Mouse (Mus musculus) embryonic facial prominence, embryonic 13.5 days (tissue): ENCODE measurements around the gene Znhit3. TPM values are rescaled to one million over a fixed set of nuclear protein-coding genes. Genes with fewer than 3 reads are reported as not detected.

Source experiments
- ATAC-seq: fragments of 200-750 bp; cut with Nextera tagmentation; 2 replicates; pipeline ENCODE4 v1.8.0; 2017; ENCODE audit warnings: low read depth; ENCODE audit not compliant: insufficient number of reproducible peaks, insufficient read depth, low FRiP score, low TSS enrichment
- H3K27ac ChIP-seq: fragments of 300-500 bp; sonication (generic); 2 replicates; pipeline ENCODE4 v1.5.1; 2015; ENCODE audit warnings: moderate library complexity, mild to moderate bottlenecking, inconsistent platforms
- H3K27me3 ChIP-seq: fragments of 300-500 bp; sonication (generic); 2 replicates; pipeline ENCODE4 v1.6.1; 2015; ENCODE audit warnings: mild to moderate bottlenecking, inconsistent platforms
- H3K36me3 ChIP-seq: fragments of 300-500 bp; sonication (generic); 2 replicates; pipeline ENCODE4 v1.6.1; 2015; ENCODE audit warnings: mild to moderate bottlenecking, inconsistent platforms
- H3K4me1 ChIP-seq: fragments of 300-500 bp; sonication (generic); 2 replicates; pipeline ENCODE4 v1.6.1; 2015; ENCODE audit warnings: inconsistent platforms
- H3K4me2 ChIP-seq: fragments of 300-500 bp; sonication (generic); 2 replicates; pipeline ENCODE4 v1.6.1; 2015; ENCODE audit warnings: moderate library complexity, mild to moderate bottlenecking, inconsistent platforms
- H3K4me3 ChIP-seq: fragments of 300-500 bp; sonication (generic); 2 replicates; pipeline ENCODE4 v1.5.1; 2015; ENCODE audit warnings: mild to moderate bottlenecking, inconsistent platforms
- H3K9ac ChIP-seq: fragments of 300-500 bp; sonication (generic); 2 replicates; pipeline ENCODE4 v1.6.1; 2015; ENCODE audit warnings: mild to moderate bottlenecking, inconsistent platforms
- H3K9me3 ChIP-seq: fragments of 300-500 bp; sonication (generic); 2 replicates; pipeline ENCODE4 v1.6.1; 2016; ENCODE audit warnings: inconsistent platforms
- WGBS: fragments of 180-500 bp; shearing (Covaris S2); methylation state at CpG from one replicate; pipeline ENCODE4 v1.1.7; 2015; ENCODE audit warnings: mixed read lengths; 5-methylcytosine and 5-hydroxymethylcytosine counted together
- polyA plus RNA-seq: library from polyadenylated mRNA; unstranded; fragments of >200 nt; fragmentation: Nextera tagmentation; extraction: Ambion mirVana; gene quantifications from 2 replicates; pipeline ENCODE4 v1.2.1, GENCODE M21; 2015

Gene Znhit3
- polyA plus RNA-seq, 1 experiment from 2014 or later: 69.0 TPM

GRCm38 (mm10) chr11:84956400-84956799 is 40.2 kb upstream of the Znhit3 start:
- Histone ChIP-seq H3K4me1 (peaks cover 11% of the 10 kb centered on the region), H3K9ac (no peak overlapping the region), H3K27me3 (peaks cover 60% of the 10 kb centered on the region), H3K9me3 (no peaks in the 10 kb centered on the region), H3K36me3 (no peaks in the 10 kb centered on the region), H3K4me2 (no peak overlapping the region), H3K4me3 (no peak overlapping the region), H3K27ac (no peak overlapping the region)
- 32% methylated on average over 5 of the region's 5 CpGs for WGBS
- no peak for ATAC-seq

- Histone ChIP-seq H3K36me3 (no peaks in the 10 kb centered on the region), H3K27ac (no peak overlapping the region), H3K4me1 (peaks cover 2% of the 10 kb centered on the region), H3K4me2 (no peak overlapping the region), H3K9me3 (no peaks in the 10 kb centered on the region), H3K9ac (no peak overlapping the region), H3K27me3 (peaks cover 27% of the 10 kb centered on the region), H3K4me3 (no peak overlapping the region)
- WGBS: 50% methylated on average over 2 of the region's 2 CpGs
- no peak for ATAC-seq
Measured at GRCm38 (mm10) chr11:84952611-84953010, 36.4 kb upstream of the Znhit3 start.

GRCm38 (mm10) chr11:84948526-84948925 is 32.4 kb upstream of the Znhit3 start:
- H3K27me3 ChIP-seq: peaks cover 24% of the 10 kb centered on the region
- H3K4me1 ChIP-seq: 0 out of 2 replicates have a peak, but pooled peaks cover 7% of the 10 kb centered on the region
- H3K4me3 ChIP-seq: no peak overlapping the region
- ATAC-seq: no peak
- no peaks in the 10 kb centered on the region for H3K36me3 ChIP-seq
- WGBS: 50% methylated on average over 3 of the region's 3 CpGs
- H3K4me2 ChIP-seq: no peak overlapping the region
- no peaks in the 10 kb centered on the region for H3K9me3 ChIP-seq
- no peak overlapping the region for H3K9ac ChIP-seq
- no peak overlapping the region for H3K27ac ChIP-seq

GRCm38 (mm10) chr11:84948114-84948513 is 31.9 kb upstream of the Znhit3 start:
- Histone ChIP-seq H3K4me1 (0 out of 2 replicates have a peak, but pooled peaks cover 8% of the 10 kb centered on the region), H3K9ac (no peak overlapping the region), H3K9me3 (no peaks in the 10 kb centered on the region), H3K4me3 (no peak overlapping the region), H3K27me3 (peaks cover 25% of the 10 kb centered on the region), H3K36me3 (no peaks in the 10 kb centered on the region), H3K4me2 (no peak overlapping the region), H3K27ac (no peak overlapping the region)
- no peak for ATAC-seq
- WGBS: 40% methylated on average over 3 of the region's 3 CpGs

GRCm38 (mm10) chr11:84947206-84947605 is 31.0 kb upstream of the Znhit3 start:
- H3K4me3 ChIP-seq: no peak overlapping the region
- 0 out of 2 replicates have a peak, but pooled peaks cover 8% of the 10 kb centered on the region for H3K4me1 ChIP-seq
- H3K36me3 ChIP-seq: no peaks in the 10 kb centered on the region
- no peak overlapping the region for H3K27ac ChIP-seq
- peaks cover 30% of the 10 kb centered on the region for H3K27me3 ChIP-seq
- no peak overlapping the region for H3K4me2 ChIP-seq
- no peak for ATAC-seq
- 82% methylated on average over 6 of the region's 6 CpGs for WGBS
- H3K9me3 ChIP-seq: no peaks in the 10 kb centered on the region
- no peak overlapping the region for H3K9ac ChIP-seq

GRCm38 (mm10) chr11:84945841-84946240 is 29.7 kb upstream of the Znhit3 start:
- Histone ChIP-seq H3K27me3 (peaks cover 30% of the 10 kb centered on the region), H3K36me3 (no peaks in the 10 kb centered on the region), H3K4me3 (no peak overlapping the region), H3K4me1 (0 out of 2 replicates have a peak, but pooled peaks cover 8% of the 10 kb centered on the region), H3K9ac (no peak overlapping the region), H3K27ac (no peak overlapping the region), H3K4me2 (no peak overlapping the region), H3K9me3 (no peaks in the 10 kb centered on the region)
- no peak for ATAC-seq
- 54% methylated on average over 3 of the region's 3 CpGs for WGBS

- Histone ChIP-seq H3K9ac (no peak overlapping the region), H3K4me3 (no peak overlapping the region), H3K4me2 (no peak overlapping the region), H3K9me3 (no peaks in the 10 kb centered on the region), H3K27me3 (peaks cover 30% of the 10 kb centered on the region), H3K4me1 (0 out of 2 replicates have a peak, but pooled peaks cover 8% of the 10 kb centered on the region), H3K27ac (no peak overlapping the region), H3K36me3 (no peaks in the 10 kb centered on the region)
- 1% methylated on average over 12 of the region's 12 CpGs for WGBS
- no peak for ATAC-seq
Measured at GRCm38 (mm10) chr11:84944639-84945435, 28.7 kb upstream of the Znhit3 start.

GRCm38 (mm10) chr11:84943948-84944347 is 27.8 kb upstream of the Znhit3 start:
- no peaks in the 10 kb centered on the region for H3K36me3 ChIP-seq
- 0% methylated on average over 15 of the region's 15 CpGs for WGBS
- no peak overlapping the region for H3K27ac ChIP-seq
- H3K9me3 ChIP-seq: no peaks in the 10 kb centered on the region
- H3K4me3 ChIP-seq: peak overlapping the region; percentile 24
- H3K4me2 ChIP-seq: peak overlapping the region; percentile 49
- 0 out of 2 replicates have a peak, but pooled peaks cover 8% of the 10 kb centered on the region for H3K4me1 ChIP-seq
- ATAC-seq: no peak
- H3K27me3 ChIP-seq: peaks cover 30% of the 10 kb centered on the region
- H3K9ac ChIP-seq: no peak overlapping the region

GRCm38 (mm10) chr11:84940140-84940539 is 24.0 kb upstream of the Znhit3 start:
- ATAC-seq: no peak
- no peak overlapping the region for H3K9ac ChIP-seq
- 74% methylated on average over 10 of the region's 10 CpGs for whole genome bisulfite sequencing
- H3K4me3 ChIP-seq: no peak overlapping the region
- no peak overlapping the region for H3K27ac ChIP-seq
- no peaks in the 10 kb centered on the region for H3K36me3 ChIP-seq
- no peak overlapping the region for H3K4me2 ChIP-seq
- H3K9me3 ChIP-seq: no peaks in the 10 kb centered on the region
- H3K4me1 ChIP-seq: 0 out of 2 replicates have a peak, but pooled peaks cover 8% of the 10 kb centered on the region
- H3K27me3 ChIP-seq: peaks cover 23% of the 10 kb centered on the region

GRCm38 (mm10) chr11:84939508-84940053 is 23.4 kb upstream of the Znhit3 start:
- ATAC-seq: no peak
- no peaks in the 10 kb centered on the region for H3K36me3 ChIP-seq
- 60% methylated on average over 8 of the region's 8 CpGs for WGBS
- no peak overlapping the region for H3K4me3 ChIP-seq
- no peak overlapping the region for H3K27ac ChIP-seq
- H3K9me3 ChIP-seq: no peaks in the 10 kb centered on the region
- peaks cover 18% of the 10 kb centered on the region for H3K27me3 ChIP-seq
- 0 out of 2 replicates have a peak, but pooled peaks cover 8% of the 10 kb centered on the region for H3K4me1 ChIP-seq
- no peak overlapping the region for H3K9ac ChIP-seq
- H3K4me2 ChIP-seq: no peak overlapping the region

GRCm38 (mm10) chr11:84932261-84932660 is 16.1 kb upstream of the Znhit3 start:
- H3K36me3 ChIP-seq: no peaks in the 10 kb centered on the region
- H3K4me3 ChIP-seq: no peak overlapping the region
- no peak for ATAC-seq
- H3K27ac ChIP-seq: no peak overlapping the region
- H3K4me2 ChIP-seq: no peak overlapping the region
- H3K27me3 ChIP-seq: no peaks in the 10 kb centered on the region
- H3K9me3 ChIP-seq: no peaks in the 10 kb centered on the region
- no peaks in the 10 kb centered on the region for H3K4me1 ChIP-seq
- H3K9ac ChIP-seq: no peak overlapping the region
- whole genome bisulfite sequencing: 14% methylated on average over 6 of the region's 6 CpGs

GRCm38 (mm10) chr11:84920981-84921380 is 4.8 kb upstream of the Znhit3 start:
- H3K4me2 ChIP-seq: no peak overlapping the region
- peaks cover 11% of the 10 kb centered on the region; the same call in 1 of the 2 replicates for H3K4me1 ChIP-seq
- H3K27ac ChIP-seq: no peak overlapping the region
- no peak overlapping the region for H3K4me3 ChIP-seq
- H3K9ac ChIP-seq: no peak overlapping the region
- no peaks in the 10 kb centered on the region for H3K9me3 ChIP-seq
- ATAC-seq: no peak
- WGBS: 80% methylated on average over 8 of the region's 8 CpGs
- no peaks in the 10 kb centered on the region for H3K27me3 ChIP-seq
- H3K36me3 ChIP-seq: no peaks in the 10 kb centered on the region
